Mouse (Mus musculus) gastrocnemius, postnatal 25 days (tissue): Measurements from ENCODE around the gene Gm28041. TPM values are rescaled to one million over a fixed set of nuclear protein-coding genes. Genes with fewer than 3 reads are reported as not detected.
"Not testable (repeated sequence)": the region's sequence is repeated elsewhere in the genome, so short reads cannot be mapped to it uniquely, and the experiment has no call there.

Source experiments
- DNase-seq: peaks from one replicate; pipeline ENCODE4 v3.0.0; 2022
- long read RNA-seq, 2 experiments: library from polyadenylated mRNA; stranded (forward); transcript quantifications; one replicate each; pipeline ENCODE4 v2.0.0; 2021
- total RNA-seq, 2 experiments: library from RNA; stranded (reverse); gene quantifications; 1 replicate in 1 of 2; 2 replicates in 1 of 2; pipeline ENCODE4 v1.2.3; 2021

The Gm28041 gene
- 1 to 10 TPM in 1 of 2 experiments, not detected in 1; 1.2 TPM for total RNA-seq
- long read RNA-seq, experiment 1: 0 reads
- long read RNA-seq, experiment 2: 0 reads

GRCm38 (mm10) chr13:67375050-67375911 lies at the start of gene Gm28041, which contains the start of gene Zfp456:
TSS of gene Gm28041 (minus strand) at chr13:67375733.
TSS of gene Zfp456 (minus strand) at chr13:67375810.
- DNase-seq: peak; percentile 57

GRCm38 (mm10) chr13:67422532-67422931 lies 47.0 kb upstream of the Gm28041 start:
- DNase-seq: not testable (repeated sequence)

GRCm38 (mm10) chr13:67421207-67421857 lies 45.8 kb upstream of the Gm28041 start, which contains the start of gene Zfp459:
TSS of gene Zfp459 (minus strand) at chr13:67421418.
- DNase-seq: no peak

- DNase-seq: no peak
Observed at GRCm38 (mm10) chr13:67420558-67421206, 45.1 kb upstream of the Gm28041 start.

- no peak for DNase-seq
Observed at GRCm38 (mm10) chr13:67416811-67417210, 41.3 kb upstream of the Gm28041 start.

GRCm38 (mm10) chr13:67415759-67416158 lies 40.2 kb upstream of the Gm28041 start:
- no peak for DNase-seq

GRCm38 (mm10) chr13:67413634-67414033 lies 38.1 kb upstream of the Gm28041 start:
- DNase-seq: not testable (repeated sequence)

- peak; percentile 63 for DNase-seq
Observed at GRCm38 (mm10) chr13:67399183-67399903, 23.8 kb upstream of the Gm28041 start, which contains the start of gene Zfp429. TSS of gene Zfp429 (minus strand) at chr13:67399819.

GRCm38 (mm10) chr13:67376255-67376654 lies 722 bp upstream of the Gm28041 start:
- not testable (repeated sequence) for DNase-seq

- peak; percentile 81 for DNase-seq
Observed at GRCm38 (mm10) chr13:67360131-67360744, 15.3 kb downstream of the Gm28041 start, which contains the start of the genes Gm28044 and Zfp953. TSS of gene Gm28044 (minus strand) at chr13:67360536. TSS of gene Zfp953 (minus strand) at chr13:67360605.

GRCm38 (mm10) chr13:67351854-67352253 lies 23.7 kb downstream of the Gm28041 start:
- DNase-seq: no peak

GRCm38 (mm10) chr13:67343422-67343821 lies 32.1 kb downstream of the Gm28041 start:
- DNase-seq: no peak

- DNase-seq: no peak
Observed at GRCm38 (mm10) chr13:67332877-67333276, 42.7 kb downstream of the Gm28041 start.

- peak; percentile 84 for DNase-seq
Observed at GRCm38 (mm10) chr13:67332019-67332724, 43.4 kb downstream of the Gm28041 start, which contains the start of gene Zfp595. TSS of gene Zfp595 (minus strand) at chr13:67332570.

GRCm38 (mm10) chr13:67306718-67307117 lies 68.8 kb downstream of the Gm28041 start:
- DNase-seq: no peak

GRCm38 (mm10) chr13:67305822-67306672 lies 69.5 kb downstream of the Gm28041 start, which contains the start of gene Zfp457:
TSS of gene Zfp457 (minus strand) at chr13:67306485.
- DNase-seq: peak; percentile 80
